Mouse (Mus musculus) kidney, embryonic 16.5 days (tissue): Measurements from ENCODE around the gene Snd1. TPM values are rescaled to one million over a fixed set of nuclear protein-coding genes. Genes with fewer than 3 reads are reported as not detected.
A peak's percentile ranks its signal among the peaks of the same experiment; 100 is the strongest.

Experiments
- ATAC-seq: fragments of 200-750 bp; cut with Nextera tagmentation; 2 replicates; pipeline ENCODE4 v1.8.0; 2017; ENCODE audit warnings: moderate TSS enrichment; ENCODE audit not compliant: low FRiP score, low TSS enrichment
- H3K27ac ChIP-seq: fragments of 300-500 bp; sonication (generic); 2 replicates; pipeline ENCODE4 v1.5.1; 2014; ENCODE audit warnings: low read length
- H3K27me3 ChIP-seq: fragments of 300-500 bp; sonication (generic); 2 replicates; pipeline ENCODE4 v1.6.1; 2014; ENCODE audit warnings: low read length, control low read depth, mixed read lengths; ENCODE audit not compliant: insufficient read depth
- H3K36me3 ChIP-seq: fragments of 300-500 bp; sonication (generic); 2 replicates; pipeline ENCODE4 v1.6.1; 2014; ENCODE audit warnings: low read length, control low read depth, mixed read lengths; ENCODE audit not compliant: insufficient read depth
- H3K4me1 ChIP-seq: fragments of 300-500 bp; sonication (generic); 2 replicates; pipeline ENCODE4 v1.6.1; 2014; ENCODE audit warnings: low read length, control low read depth, mixed read lengths; ENCODE audit not compliant: insufficient read depth
- H3K4me2 ChIP-seq: fragments of 300-500 bp; sonication (generic); replicated peaks from 2 replicates; pipeline ENCODE4 v1.6.1; 2014; ENCODE audit warnings: low read depth, low read length
- H3K4me3 ChIP-seq: fragments of 300-500 bp; sonication (generic); 2 replicates; pipeline ENCODE4 v1.5.1; 2014; ENCODE audit warnings: mild to moderate bottlenecking, low read length
- H3K9ac ChIP-seq: fragments of 300-500 bp; sonication (generic); replicated peaks from 2 replicates; pipeline ENCODE4 v1.6.1; 2014; ENCODE audit warnings: low read length
- H3K9me3 ChIP-seq: fragments of 300-500 bp; sonication (generic); 2 replicates; pipeline ENCODE4 v1.6.1; 2016; ENCODE audit warnings: low read length, control low read depth
- WGBS: fragments of 180-500 bp; shearing (Covaris S2); extraction: QIAGEN DNeasy Blood & Tissue Kit; methylation state at CpG from one replicate; pipeline ENCODE4 v1.1.7; 2014; 5-methylcytosine and 5-hydroxymethylcytosine counted together
- polyA plus RNA-seq: library from polyadenylated mRNA; unstranded; fragments of >200 nt; fragmentation: Nextera tagmentation; extraction: Ambion mirVana; gene quantifications from 2 replicates; pipeline ENCODE4 v1.2.1, GENCODE M21; 2015

Gene Snd1
- polyA plus RNA-seq, 1 experiment from 2014 or later = 136 TPM

- H3K4me2 ChIP-seq = peak overlapping the region; percentile 98
- no peaks in the 10 kb centered on the region for H3K36me3 ChIP-seq
- no peak overlapping the region for H3K9ac ChIP-seq
- peaks cover 13% of the 10 kb centered on the region for H3K4me1 ChIP-seq
- no peak overlapping the region for H3K4me3 ChIP-seq
- H3K9me3 ChIP-seq = no peaks in the 10 kb centered on the region
- H3K27ac ChIP-seq = no peak overlapping the region
- 74% methylated on average over 2 of the region's 2 CpGs for WGBS
- H3K27me3 ChIP-seq = peaks cover 5% of the 10 kb centered on the region; the same call in 1 of the 2 replicates
- ATAC-seq = no peak
These were observed 359.1 kb downstream of the Snd1 start for GRCm38 (mm10) chr6:28834046-28834445.

DNA sequence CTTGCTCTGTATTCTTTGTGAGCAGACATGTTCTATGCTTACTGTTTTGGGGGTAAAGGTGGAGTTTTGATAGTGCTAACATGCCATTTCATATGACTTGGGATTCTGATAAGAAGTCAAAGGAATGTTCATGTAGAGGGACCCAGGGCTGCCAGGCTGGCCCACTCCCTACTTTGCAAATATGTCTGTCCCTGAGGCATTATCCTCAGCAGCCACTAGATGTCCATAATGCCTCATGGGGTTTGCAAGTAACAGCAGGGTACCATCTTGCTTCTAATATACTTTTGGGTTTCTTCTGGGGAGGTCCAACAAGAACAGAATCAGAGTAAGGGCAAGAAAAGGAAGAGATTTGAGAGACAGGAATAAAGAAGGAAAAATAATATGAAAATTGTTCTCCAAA lies 361.7 kb downstream of the Snd1 start:
- Histone ChIP-seq H3K27me3 (no peaks in the 10 kb centered on the region), H3K4me3 (no peak overlapping the region), H3K9ac (no peak overlapping the region), H3K27ac (no peak overlapping the region), H3K4me2 (no peak overlapping the region), H3K4me1 (peaks cover 13% of the 10 kb centered on the region), H3K36me3 (no peaks in the 10 kb centered on the region), H3K9me3 (no peaks in the 10 kb centered on the region)
- ATAC-seq = no peak

DNA sequence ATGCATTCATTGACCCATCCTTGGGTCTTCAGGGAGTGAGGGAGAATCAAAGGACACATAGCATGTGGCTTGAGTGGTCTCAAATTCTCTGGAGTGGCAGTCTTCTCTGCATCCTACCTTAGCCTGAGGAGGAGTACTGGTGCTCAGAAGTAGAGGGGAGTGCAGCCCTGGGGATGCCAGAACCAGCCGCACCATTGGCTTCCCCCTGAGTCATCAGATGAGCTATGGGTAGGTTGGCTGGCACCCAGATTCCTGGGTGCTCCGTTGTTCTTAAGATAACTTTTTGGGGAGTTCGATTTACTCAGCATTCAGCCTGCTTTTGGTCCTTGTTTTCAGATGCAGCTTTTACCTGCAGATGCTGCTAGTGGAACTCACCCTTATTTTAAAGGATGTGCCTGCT lies 366.6 kb downstream of the Snd1 start:
- H3K4me2 ChIP-seq = no peak overlapping the region
- H3K27me3 ChIP-seq = no peaks in the 10 kb centered on the region
- H3K36me3 ChIP-seq = no peaks in the 10 kb centered on the region
- peaks cover 10% of the 10 kb centered on the region for H3K4me1 ChIP-seq
- no peak overlapping the region for H3K27ac ChIP-seq
- ATAC-seq = no peak
- 81% methylated on average over 3 of the region's 3 CpGs for WGBS
- H3K4me3 ChIP-seq = no peak overlapping the region
- H3K9ac ChIP-seq = no peak overlapping the region
- H3K9me3 ChIP-seq = no peaks in the 10 kb centered on the region

DNA sequence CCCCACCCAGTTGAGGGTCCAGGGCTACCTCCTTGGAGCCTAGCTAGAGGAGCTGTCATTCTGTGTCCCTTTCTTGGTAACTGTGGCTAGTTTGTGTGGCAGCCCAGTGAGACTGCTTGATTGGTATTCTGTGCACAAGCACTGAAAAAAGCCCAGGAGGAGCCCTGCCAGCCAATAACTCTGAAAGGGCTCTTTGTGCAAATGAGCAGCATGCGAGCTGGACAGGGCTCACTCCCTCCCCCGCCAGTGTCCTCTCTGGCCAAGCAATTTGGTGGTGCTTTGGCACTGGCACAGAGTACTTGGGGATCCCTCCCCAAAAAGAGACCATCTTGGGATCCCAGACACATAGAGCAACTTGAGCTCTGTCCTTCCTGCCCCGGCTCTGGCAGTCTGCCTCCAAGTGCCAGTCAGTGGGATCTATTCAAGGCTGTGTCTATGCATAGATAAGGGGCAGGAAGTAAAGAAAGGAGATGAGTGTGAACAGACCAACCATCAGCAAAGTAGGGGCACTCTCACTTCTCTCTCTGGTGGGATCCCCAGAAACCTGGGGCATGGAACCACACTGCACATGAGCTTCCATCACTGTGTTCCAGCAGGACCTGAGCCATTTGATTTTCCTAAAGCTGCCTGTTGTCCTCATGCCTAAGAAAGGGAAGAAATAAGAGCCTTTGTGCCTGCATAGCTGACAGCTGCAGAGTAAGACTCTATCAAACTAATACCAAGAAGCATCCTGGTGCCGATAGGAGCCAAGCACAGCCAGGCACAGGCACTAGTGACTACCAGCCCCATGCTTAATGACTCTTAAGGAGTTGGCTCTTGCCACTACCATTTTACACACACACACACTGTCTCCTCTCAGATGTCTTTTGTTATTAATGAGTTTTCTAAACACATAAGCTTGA lies 367.7 kb downstream of the Snd1 start:
- no peaks in the 10 kb centered on the region for H3K9me3 ChIP-seq
- no peak overlapping the region for H3K27ac ChIP-seq
- WGBS = 84% methylated on average over 4 of the region's 4 CpGs
- no peak overlapping the region for H3K4me3 ChIP-seq
- no peaks in the 10 kb centered on the region for H3K27me3 ChIP-seq
- H3K36me3 ChIP-seq = no peaks in the 10 kb centered on the region
- H3K4me2 ChIP-seq = no peak overlapping the region
- H3K4me1 ChIP-seq = peaks cover 15% of the 10 kb centered on the region
- H3K9ac ChIP-seq = no peak overlapping the region
- no peak for ATAC-seq

DNA sequence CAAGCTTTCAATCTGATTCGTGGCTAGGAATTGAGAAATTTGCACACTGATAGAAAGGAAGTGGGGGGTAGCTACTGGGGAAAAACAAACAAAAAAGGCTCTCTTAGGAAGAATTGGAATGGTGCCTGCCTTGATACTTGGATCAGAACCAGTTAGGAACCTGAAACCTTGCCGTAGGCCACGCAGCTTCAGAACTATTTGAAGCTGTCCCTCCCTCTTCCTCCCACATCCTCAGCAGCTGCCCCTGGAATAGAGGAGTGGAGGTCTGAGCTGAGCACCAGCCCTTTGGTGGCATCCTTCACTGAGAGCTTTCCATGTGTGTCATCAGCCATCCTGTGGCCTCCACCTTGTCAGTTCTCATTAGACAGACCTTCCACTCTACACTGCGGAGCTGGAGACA lies 370.7 kb downstream of the Snd1 start:
- H3K27me3 ChIP-seq = no peaks in the 10 kb centered on the region
- no peak overlapping the region for H3K4me2 ChIP-seq
- no peak overlapping the region for H3K27ac ChIP-seq
- 32% methylated on average over 4 of the region's 4 CpGs for WGBS
- no peaks in the 10 kb centered on the region for H3K36me3 ChIP-seq
- H3K9me3 ChIP-seq = no peaks in the 10 kb centered on the region
- peaks cover 34% of the 10 kb centered on the region for H3K4me1 ChIP-seq
- no peak overlapping the region for H3K4me3 ChIP-seq
- peak overlapping the region; percentile 31; the same call in 1 of the 2 replicates for H3K9ac ChIP-seq
- ATAC-seq = 0 out of 2 replicates have a peak, but pooled peaks have one; percentile 17

DNA sequence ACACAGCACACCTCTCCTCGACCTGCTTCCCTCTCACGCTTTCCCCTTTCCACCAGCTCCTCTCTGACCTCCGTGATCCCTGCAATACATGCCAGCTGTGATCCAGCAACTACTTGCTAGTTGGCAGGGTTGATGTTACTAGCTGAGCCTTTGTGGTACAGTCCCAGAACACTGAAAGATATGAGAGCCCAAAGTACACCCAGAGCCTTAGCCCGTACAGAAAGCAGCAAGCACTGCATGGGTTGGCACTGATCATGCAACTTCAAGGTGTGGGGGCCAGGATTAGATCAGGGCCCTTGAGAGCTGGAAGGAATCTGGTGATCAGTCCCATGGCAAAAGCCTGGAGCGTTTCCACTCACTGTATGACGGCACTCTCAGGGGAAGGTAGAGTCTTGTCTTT lies 372.7 kb downstream of the Snd1 start:
- Histone ChIP-seq H3K4me2 (no peak overlapping the region), H3K9ac (peak overlapping the region; percentile 40; the same call in 1 of the 2 replicates), H3K4me3 (no peak overlapping the region), H3K27ac (no peak overlapping the region; the same call in 1 of the 2 replicates), H3K36me3 (no peaks in the 10 kb centered on the region), H3K4me1 (peaks cover 34% of the 10 kb centered on the region), H3K27me3 (no peaks in the 10 kb centered on the region), H3K9me3 (no peaks in the 10 kb centered on the region)
- 50% methylated on average over 6 of the region's 6 CpGs for WGBS
- ATAC-seq = no peak

DNA sequence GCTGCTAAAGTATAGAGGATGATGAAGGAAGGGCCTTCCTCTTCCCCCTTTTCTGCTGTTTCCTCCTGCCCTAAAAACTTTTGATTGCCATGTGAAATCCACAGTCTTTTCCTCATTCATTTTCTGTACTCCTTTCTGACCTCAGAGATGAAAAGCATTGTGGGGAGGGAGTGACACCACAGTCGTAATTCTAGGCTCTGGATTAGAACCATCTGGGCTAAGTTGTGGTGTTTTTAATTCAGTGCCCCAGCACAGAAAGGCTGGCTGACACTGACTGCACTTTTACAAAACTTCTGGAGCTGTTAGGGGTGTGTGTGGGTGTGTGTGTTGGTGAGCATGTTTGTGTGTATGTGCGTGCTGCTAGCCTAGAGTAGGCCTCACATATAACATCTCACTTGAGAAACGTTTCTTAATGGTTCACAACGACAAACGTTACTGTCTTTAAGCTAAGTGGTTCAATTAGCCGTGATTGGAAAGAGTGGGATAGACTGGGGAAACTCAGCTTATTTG lies 373.4 kb downstream of the Snd1 start:
- H3K27ac ChIP-seq = peak overlapping the region; percentile 32
- H3K27me3 ChIP-seq = no peaks in the 10 kb centered on the region
- WGBS = 39% methylated on average over 6 of the region's 6 CpGs
- H3K4me1 ChIP-seq = peaks cover 34% of the 10 kb centered on the region
- no peak overlapping the region for H3K4me2 ChIP-seq
- ATAC-seq = 0 out of 2 replicates have a peak, but pooled peaks have one; percentile 21
- H3K9me3 ChIP-seq = no peaks in the 10 kb centered on the region
- H3K9ac ChIP-seq = peak overlapping the region; percentile 40; the same call in 1 of the 2 replicates
- no peak overlapping the region for H3K4me3 ChIP-seq
- H3K36me3 ChIP-seq = no peaks in the 10 kb centered on the region

- no peak overlapping the region for H3K4me2 ChIP-seq
- ATAC-seq = no peak
- WGBS = 64% methylated on average over 9 of the region's 9 CpGs
- no peaks in the 10 kb centered on the region for H3K9me3 ChIP-seq
- H3K27me3 ChIP-seq = no peaks in the 10 kb centered on the region
- peaks cover 37% of the 10 kb centered on the region for H3K4me1 ChIP-seq
- peak overlapping the region; percentile 32 for H3K27ac ChIP-seq
- H3K9ac ChIP-seq = no peak overlapping the region
- no peaks in the 10 kb centered on the region for H3K36me3 ChIP-seq
- no peak overlapping the region for H3K4me3 ChIP-seq
These were observed 374.0 kb downstream of the Snd1 start for GRCm38 (mm10) chr6:28848891-28849290.

- no peaks in the 10 kb centered on the region for H3K27me3 ChIP-seq
- H3K4me2 ChIP-seq = no peak overlapping the region
- no peak overlapping the region for H3K4me3 ChIP-seq
- no peaks in the 10 kb centered on the region for H3K9me3 ChIP-seq
- WGBS = 51% methylated on average over 3 of the region's 3 CpGs
- no peak for ATAC-seq
- H3K27ac ChIP-seq = no peak overlapping the region
- H3K9ac ChIP-seq = no peak overlapping the region
- H3K36me3 ChIP-seq = no peaks in the 10 kb centered on the region
- H3K4me1 ChIP-seq = peaks cover 40% of the 10 kb centered on the region
These were observed 374.4 kb downstream of the Snd1 start for GRCm38 (mm10) chr6:28849317-28849716.

GRCm38 (mm10) chr6:28850326-28850900 lies 375.5 kb downstream of the Snd1 start:
- peaks cover 47% of the 10 kb centered on the region for H3K4me1 ChIP-seq
- 76% methylated on average over 9 of the region's 9 CpGs for WGBS
- no peak for ATAC-seq
- H3K27me3 ChIP-seq = no peaks in the 10 kb centered on the region
- no peaks in the 10 kb centered on the region for H3K9me3 ChIP-seq
- H3K4me3 ChIP-seq = no peak overlapping the region
- H3K4me2 ChIP-seq = no peak overlapping the region
- H3K9ac ChIP-seq = no peak overlapping the region
- no peak overlapping the region for H3K27ac ChIP-seq
- H3K36me3 ChIP-seq = no peaks in the 10 kb centered on the region
